Mouse (Mus musculus): Measurements from ENCODE around the gene Pex14. TPM values are rescaled to one million over a fixed set of nuclear protein-coding genes. Genes with fewer than 3 reads are reported as not detected.

The Pex14 gene
- polyA plus RNA-seq, 1 experiment from 2014 or later: 34.7 TPM

DNA sequence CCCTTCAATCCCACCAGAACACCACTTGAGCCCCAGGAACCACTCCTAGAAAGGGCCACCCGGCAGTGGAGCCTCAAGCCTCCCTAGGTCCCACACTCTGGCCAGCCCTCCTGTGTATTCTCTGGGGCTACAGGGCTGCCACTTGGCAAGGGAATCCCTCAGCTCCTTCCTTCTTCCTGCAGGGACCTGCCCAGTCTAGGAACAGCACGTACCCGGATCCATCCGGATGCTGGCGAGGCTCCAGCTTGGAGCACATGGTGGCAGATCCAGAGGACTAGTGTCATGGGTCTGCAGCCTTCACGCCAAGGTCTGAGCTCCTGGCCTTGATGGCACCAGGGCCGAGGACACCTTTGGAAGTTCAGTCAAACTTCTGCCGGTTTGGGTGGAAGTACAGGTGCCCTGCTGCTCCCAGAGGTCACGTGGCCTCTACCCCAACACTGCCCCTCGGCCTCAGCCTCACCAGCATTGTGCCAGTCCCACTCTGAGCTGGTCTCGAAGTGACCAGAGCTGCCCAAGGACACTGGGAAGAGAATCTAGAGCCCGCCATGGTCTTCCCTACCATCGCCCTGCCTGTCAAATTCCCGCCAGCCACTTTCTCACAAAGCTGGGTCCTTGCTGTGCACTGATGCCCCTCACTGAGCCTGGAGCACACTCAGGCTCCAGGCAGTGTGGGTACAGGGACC is 144.4 kb downstream of the Pex14 start:
- 69% methylated on average over 14 of the region's 14 CpGs for WGBS (ENCODE audit: insufficient replicate concordance)
- no peaks in the 10 kb centered on the region for H3K9me3 ChIP-seq (replicated peaks)
- H3K36me3 ChIP-seq: peaks cover 8% of the 10 kb centered on the region
- no peak overlapping the region for H3K4me3 ChIP-seq
- H3K4me2 ChIP-seq: no peak overlapping the region
- ATAC-seq: no peak
- no peak overlapping the region for H3K9ac ChIP-seq
- H3K27ac ChIP-seq: no peak overlapping the region
- H3K4me1 ChIP-seq: peaks cover 20% of the 10 kb centered on the region
- H3K27me3 ChIP-seq (replicated peaks): peaks cover 49% of the 10 kb centered on the region

DNA sequence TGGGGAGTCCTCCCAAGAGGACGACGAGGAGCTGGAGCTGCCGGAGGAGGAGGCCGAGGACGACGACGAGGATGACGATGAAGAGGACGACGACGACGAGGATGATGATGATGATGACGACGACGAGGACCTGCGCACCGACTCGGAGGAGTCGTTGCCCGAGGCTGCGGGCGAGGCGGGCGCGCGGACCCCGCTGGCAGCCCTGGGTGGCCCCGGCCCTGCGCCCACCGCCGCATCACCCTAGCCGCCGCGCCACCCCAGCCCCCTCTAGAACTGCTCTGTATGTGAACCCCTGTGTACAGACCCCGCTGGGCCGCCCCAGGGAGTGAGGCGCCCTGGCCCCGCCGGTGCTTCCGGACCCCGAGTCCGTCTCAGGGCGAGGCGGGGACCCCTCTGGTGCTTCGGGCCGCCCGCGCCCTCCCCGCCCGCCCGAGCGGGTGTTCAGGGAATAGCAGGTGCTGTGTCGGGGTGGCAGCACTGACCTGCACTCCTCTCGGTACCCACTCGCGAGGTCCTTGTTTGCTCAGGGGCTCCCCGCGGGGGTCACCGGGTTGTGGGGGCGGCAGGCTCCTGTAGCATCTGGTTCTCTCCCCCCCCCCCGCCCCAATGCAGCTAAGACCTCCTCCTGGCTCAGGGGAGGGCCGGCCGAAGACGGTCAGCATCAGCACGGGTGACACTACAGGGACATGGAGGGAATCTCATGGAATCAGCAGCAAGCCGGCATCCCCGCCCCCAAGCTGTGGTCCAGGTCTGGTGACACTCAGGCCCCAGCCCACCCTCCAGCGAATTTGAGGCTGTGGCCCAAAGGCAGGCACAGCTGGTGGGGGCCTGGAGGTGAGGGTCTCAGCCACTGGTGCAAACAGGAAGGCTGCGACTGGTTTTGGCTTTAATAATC is 147.1 kb downstream of the Pex14 start:
- Histone ChIP-seq H3K9ac (no peak overlapping the region), H3K27ac (no peak overlapping the region), H3K4me1 (peaks cover 20% of the 10 kb centered on the region), H3K9me3 (replicated peaks) (no peaks in the 10 kb centered on the region), H3K4me3 (peak overlapping the region; percentile 39), H3K4me2 (peak overlapping the region; percentile 63), H3K36me3 (no peaks in the 10 kb centered on the region), H3K27me3 (replicated peaks) (peaks cover 76% of the 10 kb centered on the region)
- no peak for ATAC-seq
- 6% methylated on average over 63 of the region's 69 CpGs for WGBS (ENCODE audit: insufficient replicate concordance)

DNA sequence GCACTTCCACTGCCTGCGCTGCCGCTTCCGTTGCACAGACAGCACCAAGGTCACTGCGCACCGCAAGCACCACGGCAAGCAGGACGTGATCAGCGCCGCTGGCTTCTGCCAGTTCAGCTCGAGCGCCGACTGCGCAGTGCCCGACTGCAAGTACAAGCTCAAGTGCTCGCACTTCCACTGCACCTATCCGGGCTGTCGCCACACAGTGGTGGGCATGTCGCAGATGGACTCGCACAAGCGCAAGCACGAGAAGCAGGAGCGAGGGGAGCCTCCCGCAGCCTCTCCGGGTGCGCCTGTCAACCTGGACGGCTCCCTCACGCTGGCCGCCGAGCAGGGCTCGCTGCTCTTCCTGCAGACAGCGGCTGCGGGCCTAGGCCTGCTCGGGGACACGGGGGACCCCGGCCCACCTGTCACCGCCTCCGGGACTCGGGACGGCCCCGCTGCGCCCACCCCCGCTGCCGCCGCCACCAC is 147.8 kb downstream of the Pex14 start:
- 2% methylated on average over 37 of the region's 44 CpGs for WGBS (ENCODE audit: insufficient replicate concordance)
- H3K4me1 ChIP-seq: peaks cover 20% of the 10 kb centered on the region
- H3K9me3 ChIP-seq (replicated peaks): no peaks in the 10 kb centered on the region
- no peaks in the 10 kb centered on the region for H3K36me3 ChIP-seq
- H3K9ac ChIP-seq: no peak overlapping the region
- peak overlapping the region; percentile 63 for H3K4me2 ChIP-seq
- no peak for ATAC-seq
- no peak overlapping the region for H3K27ac ChIP-seq
- peak overlapping the region; percentile 39 for H3K4me3 ChIP-seq
- peaks cover 78% of the 10 kb centered on the region for H3K27me3 ChIP-seq (replicated peaks)

DNA sequence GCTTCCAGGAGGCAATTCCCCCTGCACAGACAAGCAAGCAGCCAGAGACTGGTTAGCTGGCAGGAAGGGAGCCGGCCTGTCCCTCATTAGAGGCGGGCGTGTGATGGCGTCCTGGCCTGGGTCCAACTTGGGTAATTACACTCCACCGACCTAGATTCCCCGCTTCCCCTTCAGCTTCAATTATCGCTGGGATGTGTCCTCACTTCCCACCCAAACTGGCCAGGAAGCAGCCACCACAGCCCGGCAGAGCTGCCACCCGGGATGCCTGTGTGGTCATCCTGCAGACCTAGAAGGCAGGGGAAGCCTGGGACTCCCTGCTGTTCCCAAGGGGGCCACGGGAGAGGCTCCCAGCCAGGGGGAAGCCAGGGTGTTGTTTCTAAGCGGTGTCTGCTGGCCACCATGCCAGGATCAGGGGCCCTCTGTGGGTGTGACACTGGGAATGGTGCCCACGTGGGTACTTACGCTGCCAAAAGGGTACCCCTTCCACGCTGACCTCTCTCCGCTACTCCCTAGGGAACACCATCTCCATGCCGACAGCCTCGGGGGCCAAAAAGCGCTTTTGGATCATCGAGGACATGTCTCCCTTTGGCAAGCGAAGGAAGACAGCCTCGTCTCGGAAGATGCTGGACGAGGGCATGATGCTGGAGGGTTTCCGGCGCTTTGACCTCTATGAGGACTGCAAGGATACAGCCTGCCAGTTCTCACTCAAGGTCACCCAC is 148.6 kb downstream of the Pex14 start:
- H3K27me3 ChIP-seq (replicated peaks): peaks cover 78% of the 10 kb centered on the region
- H3K4me3 ChIP-seq: no peak overlapping the region
- no peaks in the 10 kb centered on the region for H3K9me3 ChIP-seq (replicated peaks)
- no peak overlapping the region for H3K4me2 ChIP-seq
- H3K9ac ChIP-seq: no peak overlapping the region
- H3K36me3 ChIP-seq: no peaks in the 10 kb centered on the region
- 40% methylated on average over 25 of the region's 25 CpGs for WGBS (ENCODE audit: insufficient replicate concordance)
- H3K4me1 ChIP-seq: peaks cover 20% of the 10 kb centered on the region
- no peak for ATAC-seq
- H3K27ac ChIP-seq: no peak overlapping the region

DNA sequence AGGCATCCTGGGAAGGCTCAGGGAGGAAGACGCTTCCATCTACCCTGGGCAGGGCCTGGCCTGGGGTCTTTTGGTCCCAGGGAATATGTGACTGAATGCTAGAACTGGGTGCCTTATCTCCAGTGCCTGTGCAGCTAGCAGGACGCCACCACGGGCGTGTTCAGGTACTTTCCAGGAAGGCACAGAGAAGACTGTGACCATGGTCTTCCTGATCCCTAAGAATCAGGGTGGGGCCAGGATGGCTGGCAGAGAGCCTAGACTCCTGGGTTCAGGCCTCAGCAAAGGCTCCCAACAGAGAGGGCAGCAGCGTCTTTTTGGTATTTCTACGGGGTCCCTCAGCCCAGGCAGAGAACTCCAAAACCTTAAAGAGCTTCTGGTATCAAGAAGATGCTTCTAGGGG is 149.2 kb downstream of the Pex14 start:
- Histone ChIP-seq H3K4me1 (peaks cover 20% of the 10 kb centered on the region), H3K27ac (no peak overlapping the region), H3K27me3 (replicated peaks) (peaks cover 77% of the 10 kb centered on the region), H3K9me3 (replicated peaks) (no peaks in the 10 kb centered on the region), H3K4me2 (no peak overlapping the region), H3K4me3 (no peak overlapping the region), H3K9ac (no peak overlapping the region), H3K36me3 (no peaks in the 10 kb centered on the region)
- 49% methylated on average over 6 of the region's 6 CpGs for WGBS (ENCODE audit: insufficient replicate concordance)
- ATAC-seq: no peak

DNA sequence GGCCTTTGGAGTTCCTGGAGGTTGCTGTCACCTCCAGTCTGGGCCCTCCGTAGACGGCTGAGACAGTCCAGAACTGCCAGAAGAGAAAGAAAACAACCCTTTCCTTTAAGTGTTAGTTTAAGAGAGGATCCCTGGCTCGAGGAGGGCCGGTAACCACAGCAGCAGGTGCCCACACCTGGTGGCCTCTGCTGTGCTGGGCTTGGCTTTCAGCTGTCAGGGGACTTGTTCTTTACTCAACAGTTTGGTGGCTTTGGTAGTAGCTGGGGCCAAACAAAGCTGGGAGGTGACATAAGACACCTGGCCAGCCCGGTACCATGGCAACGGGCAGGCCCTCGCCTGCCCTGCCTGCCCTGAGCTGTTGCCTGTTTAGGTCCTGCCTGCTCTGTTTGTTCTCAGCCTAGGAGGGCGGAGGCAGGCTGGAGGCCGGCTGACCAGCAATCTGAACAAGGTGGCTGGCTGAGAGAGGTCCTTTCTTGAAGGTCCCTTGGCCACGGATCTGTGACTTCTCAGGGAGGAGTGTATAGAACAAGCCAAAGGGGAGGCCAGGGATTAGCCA is 151.8 kb downstream of the Pex14 start:
- H3K27ac ChIP-seq: no peak overlapping the region
- peaks cover 20% of the 10 kb centered on the region for H3K4me1 ChIP-seq
- ATAC-seq: no peak; the same call in 1 of the 2 replicates
- WGBS (ENCODE audit: insufficient replicate concordance): 58% methylated on average over 10 of the region's 10 CpGs
- H3K9ac ChIP-seq: no peak overlapping the region
- no peaks in the 10 kb centered on the region for H3K9me3 ChIP-seq (replicated peaks)
- no peak overlapping the region for H3K4me2 ChIP-seq
- H3K36me3 ChIP-seq: no peaks in the 10 kb centered on the region
- no peak overlapping the region for H3K4me3 ChIP-seq
- peaks cover 69% of the 10 kb centered on the region for H3K27me3 ChIP-seq (replicated peaks)

DNA sequence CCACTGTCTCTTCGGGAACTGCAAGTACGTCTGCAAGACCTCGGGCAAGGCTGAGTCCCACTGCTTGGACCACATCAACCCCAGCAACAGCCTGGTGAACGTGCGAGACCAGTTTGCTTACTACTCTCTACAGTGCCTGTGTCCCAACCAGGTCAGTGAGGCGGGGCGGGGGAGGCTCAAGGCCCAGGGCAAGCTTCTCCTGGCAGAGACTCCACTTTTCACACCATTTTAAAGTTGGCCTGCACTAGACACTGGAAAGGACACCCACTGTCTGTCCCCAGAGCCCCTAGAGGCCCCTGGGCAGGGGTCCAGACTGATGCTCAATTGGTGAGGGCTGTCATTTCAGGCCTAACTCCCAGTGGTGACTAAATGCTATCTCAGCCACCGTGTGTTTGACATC is 153.6 kb downstream of the Pex14 start:
- no peak for ATAC-seq
- peaks cover 62% of the 10 kb centered on the region for H3K27me3 ChIP-seq (replicated peaks)
- WGBS (ENCODE audit: insufficient replicate concordance): 81% methylated on average over 8 of the region's 8 CpGs
- H3K27ac ChIP-seq: no peak overlapping the region
- H3K9ac ChIP-seq: no peak overlapping the region
- no peaks in the 10 kb centered on the region for H3K36me3 ChIP-seq
- H3K4me2 ChIP-seq: no peak overlapping the region
- H3K4me1 ChIP-seq: peaks cover 6% of the 10 kb centered on the region
- no peaks in the 10 kb centered on the region for H3K9me3 ChIP-seq (replicated peaks)
- H3K4me3 ChIP-seq: no peak overlapping the region

DNA sequence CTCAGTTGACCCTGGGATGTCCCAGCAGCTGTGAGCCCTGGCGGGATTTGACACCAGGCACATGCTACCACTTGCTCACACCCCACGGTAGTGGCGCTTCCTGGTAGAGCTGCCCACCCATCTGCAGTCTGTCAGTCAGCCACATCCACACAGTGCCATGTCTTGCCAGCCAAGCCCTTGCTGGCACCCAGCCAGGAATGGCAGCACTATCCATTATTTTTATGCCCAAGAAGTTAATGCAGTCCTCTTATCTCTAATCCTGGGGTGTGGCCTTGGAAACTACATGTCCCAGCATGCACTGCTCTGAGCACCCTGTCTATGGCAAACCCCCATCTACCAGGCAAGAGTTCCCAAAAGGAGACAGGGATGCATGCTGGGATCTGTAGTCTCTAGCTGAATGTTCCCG is 154.2 kb downstream of the Pex14 start:
- no peak overlapping the region for H3K27ac ChIP-seq
- 58% methylated on average over 4 of the region's 4 CpGs for WGBS (ENCODE audit: insufficient replicate concordance)
- H3K27me3 ChIP-seq (replicated peaks): peaks cover 58% of the 10 kb centered on the region
- ATAC-seq: no peak
- H3K9ac ChIP-seq: no peak overlapping the region
- H3K36me3 ChIP-seq: no peaks in the 10 kb centered on the region
- no peak overlapping the region for H3K4me3 ChIP-seq
- H3K4me1 ChIP-seq: peaks cover 11% of the 10 kb centered on the region
- H3K9me3 ChIP-seq (replicated peaks): no peaks in the 10 kb centered on the region
- no peak overlapping the region for H3K4me2 ChIP-seq

DNA sequence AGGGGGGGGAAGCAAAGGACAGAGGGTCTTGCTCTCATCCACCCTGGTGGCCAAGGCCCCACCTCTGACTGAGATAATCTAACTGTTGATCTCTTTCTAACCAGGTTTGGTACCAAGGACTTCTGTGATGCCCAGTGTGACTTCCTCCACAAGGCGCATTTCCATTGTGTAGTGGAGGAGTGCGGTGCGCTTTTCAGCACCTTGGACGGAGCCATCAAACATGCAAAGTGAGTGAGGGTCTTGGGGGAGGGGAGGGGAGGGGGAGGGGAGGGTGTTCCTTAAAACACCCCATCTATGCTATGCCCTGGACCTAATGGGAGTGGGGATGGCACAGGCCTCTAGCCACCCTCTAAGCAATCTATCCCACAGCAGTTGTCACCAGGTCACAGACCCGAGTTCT is 156.6 kb downstream of the Pex14 start:
- ATAC-seq: no peak
- Histone ChIP-seq H3K9me3 (replicated peaks) (no peaks in the 10 kb centered on the region), H3K4me1 (peaks cover 16% of the 10 kb centered on the region), H3K27me3 (replicated peaks) (peaks cover 34% of the 10 kb centered on the region), H3K36me3 (no peaks in the 10 kb centered on the region), H3K4me3 (no peak overlapping the region), H3K27ac (no peak overlapping the region), H3K4me2 (no peak overlapping the region), H3K9ac (no peak overlapping the region)
- 33% methylated on average over 5 of the region's 5 CpGs for WGBS (ENCODE audit: insufficient replicate concordance)

DNA sequence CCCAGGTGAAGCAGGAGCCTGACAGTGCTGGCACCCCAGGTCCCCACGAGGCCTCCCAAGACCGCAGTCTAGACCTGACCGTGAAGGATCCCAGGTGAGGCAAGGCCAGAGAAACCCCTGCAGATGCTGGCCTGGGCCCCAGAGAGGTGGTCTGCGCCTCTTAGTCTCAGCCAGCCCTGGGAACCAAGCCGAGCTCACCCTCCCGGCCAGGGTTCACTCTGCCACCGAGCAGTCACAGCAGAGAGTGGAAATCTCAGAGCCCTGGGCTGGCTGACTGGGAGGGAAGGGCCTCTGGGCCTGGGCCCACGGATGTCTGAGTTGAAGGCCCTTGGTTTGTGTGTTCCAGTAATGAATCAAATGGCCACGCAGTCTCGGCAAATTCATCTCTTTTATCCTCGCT is 158.4 kb downstream of the Pex14 start:
- H3K4me1 ChIP-seq: peaks cover 16% of the 10 kb centered on the region
- no peaks in the 10 kb centered on the region for H3K9me3 ChIP-seq (replicated peaks)
- WGBS (ENCODE audit: insufficient replicate concordance): 50% methylated on average over 11 of the region's 11 CpGs
- no peak overlapping the region for H3K9ac ChIP-seq
- no peak overlapping the region for H3K4me3 ChIP-seq
- H3K36me3 ChIP-seq: no peaks in the 10 kb centered on the region
- ATAC-seq: no peak
- H3K4me2 ChIP-seq: peak overlapping the region; percentile 59
- H3K27ac ChIP-seq: peak overlapping the region; percentile 45; the same call in 1 of the 2 replicates
- H3K27me3 ChIP-seq (replicated peaks): peaks cover 32% of the 10 kb centered on the region

DNA sequence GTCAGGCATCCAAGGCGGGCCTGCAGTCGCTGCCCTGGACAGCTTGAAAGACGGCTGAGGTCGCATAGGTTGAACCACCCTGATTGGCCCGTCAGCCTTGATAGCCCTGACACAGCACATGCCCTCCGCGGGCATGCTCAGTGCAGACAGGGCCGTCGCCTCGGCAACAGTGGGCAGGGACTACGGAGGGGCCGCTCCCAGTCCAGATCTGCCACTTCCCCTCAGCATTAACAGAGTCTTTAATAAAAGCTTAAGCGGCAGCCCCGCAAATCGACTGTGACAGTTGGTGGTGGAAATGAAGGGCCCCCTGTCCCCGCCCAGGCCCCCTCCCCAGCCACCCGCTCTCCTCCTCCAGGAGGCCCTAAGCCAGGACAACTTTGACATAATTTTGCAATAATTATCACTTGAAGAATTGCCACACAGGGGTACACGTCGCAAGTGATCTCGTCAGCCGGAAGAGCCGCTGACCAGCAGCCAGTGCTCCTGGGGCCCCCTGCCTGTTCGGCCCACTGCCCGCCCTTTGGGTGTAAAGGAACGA is 158.9 kb downstream of the Pex14 start:
- Histone ChIP-seq H3K27ac (peak overlapping the region; percentile 45; the same call in 1 of the 2 replicates), H3K36me3 (no peaks in the 10 kb centered on the region), H3K9me3 (replicated peaks) (no peaks in the 10 kb centered on the region), H3K4me1 (peaks cover 17% of the 10 kb centered on the region), H3K4me3 (0 out of 2 replicates have a peak overlapping the region, but pooled peaks have one; percentile 8), H3K9ac (no peak overlapping the region), H3K27me3 (replicated peaks) (peaks cover 32% of the 10 kb centered on the region), H3K4me2 (peak overlapping the region; percentile 59)
- ATAC-seq: peak; percentile 83
- 6% methylated on average over 25 of the region's 25 CpGs for WGBS (ENCODE audit: insufficient replicate concordance)
